7 mouse cellular contexts compared by ENCODE assay signal in genomic region chr5:135725391-135725841, GRCm38 (mm10). TPM values are rescaled to one million over a fixed set of nuclear protein-coding genes. Genes with fewer than 3 reads are reported as not detected.
DNase-seq lines count a peak whose midpoint lies in the region; ATAC-seq and TF ChIP-seq lines count a peak whose summit lies in the region.

No protein-coding gene starts in this region.

- peak; percentile 6 for ATAC-seq in Patski
- peak; percentile 93 for ATAC-seq in midbrain, embryonic 13.5 days

- DNase-seq in Patski (ENCODE audit: low read depth, low spot score), result no peak
- peak; percentile 63 to 66 for DNase-seq in heart, adult 9 months (ENCODE audit: low spot score in 2 of 2)
- DNase-seq in kidney, postnatal 14 days, result peak; percentile 42
- DNase-seq in cerebellum, postnatal 14 days, result no peak
- DNase-seq in thymus, adult 18-20 months, result no peak

- TF ChIP-seq CTCF in Patski (IDR thresholded peaks at IDR 0.05), result no peak

- H3K9me3 ChIP-seq in midbrain, embryonic 13.5 days, result no peaks in the 10 kb centered on the region

- H3K36me3 ChIP-seq in midbrain, embryonic 13.5 days, result peaks cover 19% of the 10 kb centered on the region

- CTCF ChIA-PET in Patski (lab: Charles Lee), result interaction anchor here (1.0 to 2.5 kb wide), 4 partner anchors 9 to 23 kb away, joined by 4 to 12 read pairs (median 6); partner anchors contain the start of gene Tmem120a

- H3K4me3 ChIP-seq in brown adipose tissue, adult 24 weeks (ENCODE audit: insufficient read depth, low read depth, low read length), result peak overlapping the region; percentile 43
- peak overlapping the region; percentile 33 for H3K4me3 ChIP-seq in midbrain, embryonic 13.5 days (replicated peaks)

- peak overlapping the region; percentile 61 for H3K4me2 ChIP-seq in midbrain, embryonic 13.5 days (replicated peaks)

- peak overlapping the region; percentile 57 for H3K9ac ChIP-seq in midbrain, embryonic 13.5 days (replicated peaks)

- in situ Hi-C loops in Patski (cut with MboI; ENCODE audit: low pct_unique_long_range_greater_than_20kb), result no loop called here

- H3K4me1 ChIP-seq in brown adipose tissue, adult 24 weeks (ENCODE audit: control insufficient read depth, insufficient read depth, insufficient read length, low read length), result peaks cover 34% of the 10 kb centered on the region
- peaks cover 53% of the 10 kb centered on the region for H3K4me1 ChIP-seq in midbrain, embryonic 13.5 days (replicated peaks)

- POLR2A ChIA-PET in Patski (lab: Charles Lee), result interaction anchor here (1.4 to 2.4 kb wide), 3 partner anchors 8 to 22 kb away, joined by 3 to 9 read pairs (median 7); no protein-coding TSS in a partner anchor

- no peaks in the 10 kb centered on the region for H3K27me3 ChIP-seq in Patski
- no peaks in the 10 kb centered on the region for H3K27me3 ChIP-seq in midbrain, embryonic 13.5 days

- H3K27ac ChIP-seq in brown adipose tissue, adult 24 weeks (replicated peaks; ENCODE audit: low read depth, low read length), result peak overlapping the region; percentile 62
- peak overlapping the region; percentile 98 for H3K27ac ChIP-seq in midbrain, embryonic 13.5 days

- 0% methylated on average over 8 of the region's 8 CpGs for WGBS in midbrain, embryonic 13.5 days

RNA-seq across cellular contexts. Expression of gene Tmem120a, which starts 18.8 kb away (rescaled TPM):
- polyA plus RNA-seq in Patski (2021), result 66.3 TPM
- 131 and 304 TPM in 2 replicates for polyA plus RNA-seq in brown adipose tissue, adult 24 weeks (2012; ENCODE audit: insufficient read depth, insufficient read length, missing spikeins)
- 70.1 and 72.7 TPM in 2 replicates for polyA plus RNA-seq in midbrain, embryonic 13.5 days (2015; fragmentation: Nextera tagmentation; extraction: Ambion mirVana)

RNA-seq across cellular contexts. Expression of gene Styxl1, which starts 52.8 kb away (rescaled TPM):
- polyA plus RNA-seq in Patski (2021), result 1.5 TPM
- polyA plus RNA-seq in brown adipose tissue, adult 24 weeks (2012; ENCODE audit: insufficient read depth, insufficient read length, missing spikeins), result not detected in 2 replicates
- polyA plus RNA-seq in midbrain, embryonic 13.5 days (2015; fragmentation: Nextera tagmentation; extraction: Ambion mirVana), result 0.34 TPM in 1 of 2 replicates, not detected in the other

RNA-seq across cellular contexts. Expression of gene Mdh2, which starts 52.9 kb away (rescaled TPM):
- polyA plus RNA-seq in Patski (2021), result 1,249 TPM
- polyA plus RNA-seq in brown adipose tissue, adult 24 weeks (2012; ENCODE audit: insufficient read depth, insufficient read length, missing spikeins), result 1,985 and 2,008 TPM in 2 replicates
- polyA plus RNA-seq in midbrain, embryonic 13.5 days (2015; fragmentation: Nextera tagmentation; extraction: Ambion mirVana), result 563 and 580 TPM in 2 replicates

RNA-seq across cellular contexts. Expression of gene Por, which starts 55.6 kb away (rescaled TPM):
- polyA plus RNA-seq in Patski (2021), result 98.3 TPM
- polyA plus RNA-seq in brown adipose tissue, adult 24 weeks (2012; ENCODE audit: insufficient read depth, insufficient read length, missing spikeins), result 138 and 156 TPM in 2 replicates
- 128 and 137 TPM in 2 replicates for polyA plus RNA-seq in midbrain, embryonic 13.5 days (2015; fragmentation: Nextera tagmentation; extraction: Ambion mirVana)

Comparison
In these comparisons a context has a peak if more than half of its experiments do, and no peak if none do; other contexts are left out.
1. DNase-seq: peak in heart, adult 9 months (2 of 2) and kidney, postnatal 14 days (single experiment); none in Patski (single experiment), cerebellum, postnatal 14 days (0 of 2) and thymus, adult 18-20 months (0 of 2).